Mouse (Mus musculus) spleen, adult 12 weeks (tissue): Measurements from ENCODE around the gene Stx5a.

Source experiments
- DNase-seq: peaks from one replicate; pipeline ENCODE4 v3.0.0; 2022; ENCODE audit warnings: low spot score

Stx5a gene

GRCm38 (mm10) chr19:8802130-8802821 lies 61.1 kb downstream of the Stx5a start, which contains the start of gene Zbtb3:
TSS of gene Zbtb3 (plus strand) at chr19:8802555.
- peak; percentile 90 for DNase-seq

DNA sequence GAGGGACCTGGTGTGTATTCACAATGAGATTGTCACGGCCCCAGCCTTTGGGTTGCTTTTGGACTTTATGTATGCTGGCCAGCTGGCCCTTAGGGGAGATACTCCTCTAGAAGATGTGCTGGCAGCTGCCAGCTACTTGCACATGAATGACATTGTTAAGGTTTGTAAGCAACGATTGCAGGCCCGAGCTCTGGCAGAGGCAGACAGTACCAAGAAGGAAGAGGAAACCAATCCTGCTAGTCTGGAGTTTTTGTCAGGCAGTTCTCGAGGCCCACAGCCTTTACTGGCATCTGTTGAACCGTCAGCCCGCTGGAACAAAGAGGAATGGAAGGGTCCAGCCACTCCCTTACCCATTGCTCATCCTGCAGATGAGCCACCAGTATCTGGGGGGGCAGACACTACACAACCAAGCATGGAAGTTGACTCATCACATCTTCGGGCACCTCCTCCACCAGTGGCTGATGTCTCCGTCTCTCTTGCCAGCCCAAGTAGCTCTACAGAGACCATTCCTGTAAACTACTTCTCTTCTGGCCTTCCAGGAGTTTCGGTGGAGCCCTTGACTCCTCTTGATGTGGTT lies 62.1 kb downstream of the Stx5a start:
- DNase-seq, result no peak

GRCm38 (mm10) chr19:8803879-8804660 lies 62.9 kb downstream of the Stx5a start:
- DNase-seq, result no peak
